Mouse (Mus musculus): ENCODE measurements at regions not wholly inside any gene's neighbourhood (a gene's known extent, or its start where the extent isn't known, plus 50 kb on each side); places are given as distances from the start of the nearest gene placed in this dataset.

DNA sequence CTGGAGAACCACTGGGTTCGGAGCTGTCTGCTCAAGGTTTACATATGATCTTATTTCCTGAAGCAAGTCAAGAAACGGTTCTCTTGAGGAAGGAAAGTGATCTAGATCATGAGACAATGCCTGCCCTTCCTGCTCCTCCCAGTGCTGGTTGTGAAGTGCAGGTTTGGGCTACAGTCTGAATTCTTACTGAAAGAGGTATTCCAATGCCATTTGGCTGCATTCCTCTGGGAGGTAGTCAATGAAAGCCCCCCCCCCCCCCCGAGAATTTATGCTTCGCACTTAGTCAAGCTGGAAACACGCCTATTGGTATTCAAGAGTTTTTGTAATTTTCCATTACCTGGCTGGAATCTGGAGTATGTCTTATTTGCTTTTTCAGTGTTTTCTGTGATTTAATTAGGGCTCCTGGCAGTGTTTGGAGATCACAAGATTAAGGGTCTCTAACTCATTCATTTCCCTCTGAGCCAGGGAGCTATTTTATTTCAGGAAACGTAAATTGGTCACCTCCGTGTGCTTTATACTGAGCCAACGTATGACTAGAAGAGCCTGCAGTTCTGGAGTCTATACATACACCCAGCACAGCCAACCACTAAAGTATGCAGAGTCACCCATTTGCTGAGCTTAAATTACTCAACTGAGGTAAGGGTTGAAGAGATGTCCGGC lies 84.7 kb upstream of the Ranbp3l start:
- TF ChIP-seq ZNF384 (IDR thresholded peaks at IDR 0.05; ENCODE audit: low read depth, low read length) (no peak), MAFK (IDR thresholded peaks at IDR 0.05; ENCODE audit: insufficient read depth, low read depth, low read length) (no peak), CHD2 (IDR thresholded peaks at IDR 0.05; ENCODE audit: low read depth, low read length) (no peak), ZC3H11A (IDR thresholded peaks at IDR 0.05; ENCODE audit: borderline replicate concordance, low read depth, low read length) (no peak)

All from ES-E14 (cell line).